Mouse (Mus musculus) neural tube, embryonic 14.5 days (tissue): ENCODE measurements around the gene Nme6. TPM values are rescaled to one million over a fixed set of nuclear protein-coding genes. Genes with fewer than 3 reads are reported as not detected.
A peak's percentile ranks its signal among the peaks of the same experiment; 100 is the strongest.
"Not testable (repeated sequence)": the region's sequence is repeated elsewhere in the genome, so short reads cannot be mapped to it uniquely, and the experiment has no call there.

Source experiments
- ATAC-seq: fragments of 200-750 bp; cut with Nextera tagmentation; 2 replicates; pipeline ENCODE4 v1.8.0; 2017; ENCODE audit warnings: low read depth, mild to moderate bottlenecking, moderate TSS enrichment, moderate library complexity
- H3K27ac ChIP-seq: fragments of 300-500 bp; sonication (generic); 2 replicates; pipeline ENCODE4 v1.5.1; 2014; ENCODE audit warnings: low read depth, mild to moderate bottlenecking, control low read depth, low read length, moderate library complexity, mixed read lengths
- H3K27me3 ChIP-seq: fragments of 300-500 bp; sonication (generic); 2 replicates; pipeline ENCODE4 v1.6.1; 2014; ENCODE audit warnings: low read length; ENCODE audit not compliant: control insufficient read depth, insufficient read depth
- H3K36me3 ChIP-seq: fragments of 300-500 bp; sonication (generic); 2 replicates; pipeline ENCODE4 v1.6.1; 2014; ENCODE audit warnings: low read length, mixed read lengths; ENCODE audit not compliant: control insufficient read depth, insufficient read depth
- H3K4me1 ChIP-seq: fragments of 300-500 bp; sonication (generic); 2 replicates; pipeline ENCODE4 v1.6.1; 2014; ENCODE audit warnings: low read length; ENCODE audit not compliant: control insufficient read depth, insufficient read depth
- H3K4me2 ChIP-seq: fragments of 300-500 bp; sonication (generic); 2 replicates; pipeline ENCODE4 v1.6.1; 2014; ENCODE audit warnings: mild to moderate bottlenecking, low read depth, low read length, control low read depth
- H3K4me3 ChIP-seq: fragments of 300-500 bp; sonication (generic); 2 replicates; pipeline ENCODE4 v1.5.1; 2014; ENCODE audit warnings: low read depth, low read length, control low read depth, mixed read lengths
- H3K9ac ChIP-seq: fragments of 300-500 bp; sonication (generic); replicated peaks from 2 replicates; pipeline ENCODE4 v1.6.1; 2014; ENCODE audit warnings: low read depth, mild to moderate bottlenecking, control low read depth, low read length, mixed read lengths
- H3K9me3 ChIP-seq: fragments of 300-500 bp; sonication (generic); 2 replicates; pipeline ENCODE4 v1.6.1; 2016; ENCODE audit warnings: low read length; ENCODE audit not compliant: control insufficient read depth
- WGBS: fragments of 180-500 bp; shearing (Covaris S2); extraction: QIAGEN DNeasy Blood & Tissue Kit; methylation state at CpG from one replicate; pipeline ENCODE4 v1.1.7; 2014; 5-methylcytosine and 5-hydroxymethylcytosine counted together
- polyA plus RNA-seq: library from polyadenylated mRNA; unstranded; fragments of >200 nt; fragmentation: Nextera tagmentation; extraction: Ambion mirVana; gene quantifications from 2 replicates; pipeline ENCODE4 v1.2.1, GENCODE M21; 2014

Nme6 gene
- 62.5 and 63.7 TPM in 2 replicates for polyA plus RNA-seq

GRCm38 (mm10) chr9:109832391-109833087 is at the start of gene Nme6:
Nme6 (plus strand) TSS chr9:109832749.
- peak within 1 kb of the TSS; percentile 65 for H3K9ac ChIP-seq
- H3K27me3 ChIP-seq = no peaks in the 10 kb centered on the region
- WGBS = under 1% methylated on average over 32 of the region's 32 CpGs
- peak; percentile 97 for ATAC-seq
- H3K27ac ChIP-seq = peak within 1 kb of the TSS; percentile 76
- peaks cover 3% of the 10 kb centered on the region; the same call in 1 of the 2 replicates for H3K4me1 ChIP-seq
- 0 out of 2 replicates have a peak, but pooled peaks cover 2% of the 10 kb centered on the region for H3K36me3 ChIP-seq
- H3K4me3 ChIP-seq = peak within 1 kb of the TSS; percentile 60
- no peaks in the 10 kb centered on the region for H3K9me3 ChIP-seq
- H3K4me2 ChIP-seq = peak within 1 kb of the TSS; percentile 82

- not testable (repeated sequence) for H3K27ac ChIP-seq, H3K36me3 ChIP-seq, H3K4me3 ChIP-seq, H3K27me3 ChIP-seq, ATAC-seq, H3K4me1 ChIP-seq, H3K4me2 ChIP-seq, H3K9ac ChIP-seq, H3K9me3 ChIP-seq
- WGBS = 85% methylated on average over 4 of the region's 4 CpGs
These were observed 42.0 kb upstream of the Nme6 start, which contains the start of gene Fbxw27 for GRCm38 (mm10) chr9:109790570-109790969. Fbxw27 (minus strand) TSS chr9:109790670.

- 69% methylated on average over 2 of the region's 2 CpGs for WGBS
- no peak for ATAC-seq
- Histone ChIP-seq H3K9ac (no peak overlapping the region), H3K4me2 (no peak overlapping the region), H3K27me3 (no peaks in the 10 kb centered on the region), H3K4me3 (no peak overlapping the region), H3K9me3 (no peaks in the 10 kb centered on the region), H3K4me1 (no peaks in the 10 kb centered on the region), H3K36me3 (no peaks in the 10 kb centered on the region), H3K27ac (no peak overlapping the region)
These were observed 37.3 kb upstream of the Nme6 start for GRCm38 (mm10) chr9:109795221-109795620.

- H3K27ac ChIP-seq = no peak overlapping the region
- WGBS = 63% methylated on average over 2 of the region's 2 CpGs
- H3K9ac ChIP-seq = no peak overlapping the region
- no peak overlapping the region for H3K4me2 ChIP-seq
- H3K4me1 ChIP-seq = no peaks in the 10 kb centered on the region
- ATAC-seq = no peak
- H3K4me3 ChIP-seq = no peak overlapping the region
- H3K9me3 ChIP-seq = no peaks in the 10 kb centered on the region
- no peaks in the 10 kb centered on the region for H3K36me3 ChIP-seq
- H3K27me3 ChIP-seq = no peaks in the 10 kb centered on the region
These were observed 36.7 kb upstream of the Nme6 start for GRCm38 (mm10) chr9:109795811-109796210.

GRCm38 (mm10) chr9:109798051-109798450 is 34.5 kb upstream of the Nme6 start:
- H3K27ac ChIP-seq = no peak overlapping the region
- no peak overlapping the region for H3K4me2 ChIP-seq
- no peaks in the 10 kb centered on the region for H3K9me3 ChIP-seq
- no peak overlapping the region for H3K4me3 ChIP-seq
- H3K4me1 ChIP-seq = no peaks in the 10 kb centered on the region
- H3K9ac ChIP-seq = no peak overlapping the region
- H3K36me3 ChIP-seq = no peaks in the 10 kb centered on the region
- ATAC-seq = no peak
- no peaks in the 10 kb centered on the region for H3K27me3 ChIP-seq
- WGBS = 87% methylated on average over 1 of the region's 1 CpGs

GRCm38 (mm10) chr9:109805596-109805995 is 27.0 kb upstream of the Nme6 start:
- H3K4me3 ChIP-seq, H3K36me3 ChIP-seq, H3K9me3 ChIP-seq, H3K4me1 ChIP-seq, H3K9ac ChIP-seq, H3K27ac ChIP-seq, ATAC-seq, H3K27me3 ChIP-seq, H3K4me2 ChIP-seq: not testable (repeated sequence)
- whole genome bisulfite sequencing = 89% methylated on average over 2 of the region's 2 CpGs

GRCm38 (mm10) chr9:109806260-109806659 is 26.3 kb upstream of the Nme6 start:
- ATAC-seq = no peak
- Histone ChIP-seq H3K4me2 (no peak overlapping the region), H3K27ac (no peak overlapping the region), H3K9ac (no peak overlapping the region), H3K4me1 (no peaks in the 10 kb centered on the region), H3K36me3 (no peaks in the 10 kb centered on the region), H3K4me3 (no peak overlapping the region), H3K27me3 (no peaks in the 10 kb centered on the region), H3K9me3 (no peaks in the 10 kb centered on the region)
- WGBS = 54% methylated on average over 1 of the region's 1 CpGs

GRCm38 (mm10) chr9:109806695-109807293 is 25.8 kb upstream of the Nme6 start:
- Histone ChIP-seq H3K9me3 (no peaks in the 10 kb centered on the region), H3K27me3 (no peaks in the 10 kb centered on the region), H3K4me3 (no peak overlapping the region), H3K36me3 (no peaks in the 10 kb centered on the region), H3K4me2 (no peak overlapping the region), H3K4me1 (no peaks in the 10 kb centered on the region), H3K9ac (no peak overlapping the region), H3K27ac (no peak overlapping the region)
- 83% methylated on average over 2 of the region's 2 CpGs for WGBS
- ATAC-seq = no peak

- Histone ChIP-seq H3K36me3 (no peaks in the 10 kb centered on the region), H3K9me3 (no peaks in the 10 kb centered on the region), H3K4me1 (no peaks in the 10 kb centered on the region), H3K4me2 (no peak overlapping the region), H3K9ac (no peak overlapping the region), H3K27me3 (no peaks in the 10 kb centered on the region), H3K4me3 (no peak overlapping the region), H3K27ac (no peak overlapping the region)
- WGBS = 63% methylated on average over 3 of the region's 3 CpGs
- no peak for ATAC-seq
These were observed 24.7 kb upstream of the Nme6 start for GRCm38 (mm10) chr9:109807898-109808297.
